ENCODE assay signal across 9 mouse cellular contexts in genomic region chr2:155764679-155765418, GRCm38 (mm10). TPM values are rescaled to one million over a fixed set of nuclear protein-coding genes. Genes with fewer than 3 reads are reported as not detected.
DNase-seq lines count a peak whose midpoint lies in the region; ATAC-seq and TF ChIP-seq lines count a peak whose summit lies in the region.
"Had no signal": no experiment of that assay in that cellular context is flagged by ENCODE, and none has a peak within 500 bp of the region (broad histone marks: within the 10 kb centered on the region; RNA-seq: fewer than 3 reads in every experiment).

No protein-coding gene starts in this region.

- no peak overlapping the region for H3K4me3 ChIP-seq in liver, postnatal 0 days (ENCODE audit: low read depth, low read length)

- H3K27ac ChIP-seq in liver, postnatal 0 days (ENCODE audit: low read depth), result no peak overlapping the region

- H3K9me3 ChIP-seq in liver, postnatal 0 days (ENCODE audit: low read length), result no peaks in the 10 kb centered on the region

- peak; percentile 75 for ATAC-seq in CD4-positive, CD25-positive, alpha-beta regulatory T cell, adult 4 months
- peak; percentile 76; the same call in 1 of the 2 replicates for ATAC-seq in granulocyte monocyte progenitor cell, adult 5-6 weeks (replicated peaks; ENCODE audit: poor library complexity, severe bottlenecking)
- 0 out of 2 replicates have a peak, but pooled peaks have one; percentile 38 for ATAC-seq in liver, postnatal 0 days
- peak; percentile 60; the same call in 1 of the 2 replicates for ATAC-seq in neutrophil, adult 5-6 weeks (ENCODE audit: extremely low read depth, insufficient number of reproducible peaks, low FRiP score, poor library complexity, severe bottlenecking)

- WGBS in liver, postnatal 0 days (ENCODE audit: insufficient replicate concordance), result 52% methylated on average over 13 of the region's 13 CpGs

- no peaks in the 10 kb centered on the region for H3K4me1 ChIP-seq in liver, postnatal 0 days (ENCODE audit: insufficient read depth)

- no peak overlapping the region for H3K4me2 ChIP-seq in liver, postnatal 0 days (ENCODE audit: low read depth, low read length)

- DNase-seq in adipocyte (ENCODE audit: low spot score), result peak; percentile 84
- peak; percentile 90 for DNase-seq in embryo, embryonic 10.5 days (ENCODE audit: low spot score)
- DNase-seq in kidney, adult 9 months, result peak; percentile 64
- peak; percentile 77 for DNase-seq in liver, postnatal 0 days
- DNase-seq in yolk sac, embryonic 10.5 days (ENCODE audit: low spot score), result peak; percentile 45

- no peak overlapping the region for H3K9ac ChIP-seq in liver, postnatal 0 days (replicated peaks)

- TF ChIP-seq CTCF in liver, postnatal 0 days (IDR thresholded peaks at IDR 0.05; ENCODE audit: low read depth), result peak; percentile 81

- TF ChIP-seq EP300 in liver, postnatal 0 days (IDR thresholded peaks at IDR 0.05; ENCODE audit: low read depth), result no peak

- no peaks in the 10 kb centered on the region for H3K27me3 ChIP-seq in liver, postnatal 0 days (ENCODE audit: insufficient read depth, low read length)

- H3K36me3 ChIP-seq in liver, postnatal 0 days (replicated peaks; ENCODE audit: insufficient read depth, low read length), result no peaks in the 10 kb centered on the region

RNA-seq across cellular contexts. Expression of gene Mmp24, which starts 10.3 kb away (rescaled TPM):
- not detected for polyA plus RNA-seq in CD4-positive, CD25-positive, alpha-beta regulatory T cell, adult 4 months (2017; shearing (Covaris generic))
- total RNA-seq in granulocyte monocyte progenitor cell, adult 5-6 weeks (2014; fragmentation: Nextera tagmentation), result not detected in 2 replicates
- not detected in 2 replicates for total RNA-seq in granulocyte monocyte progenitor cell, adult 5-6 weeks (2017)
- not detected in 2 replicates for polyA plus RNA-seq in liver, postnatal 0 days (2015; fragmentation: Nextera tagmentation; extraction: Ambion mirVana)
- total RNA-seq in neutrophil, adult 5-6 weeks (2017), result not detected in 2 replicates

RNA-seq across cellular contexts. Expression of gene Procr, which starts 13.9 kb away (rescaled TPM):
- not detected for polyA plus RNA-seq in CD4-positive, CD25-positive, alpha-beta regulatory T cell, adult 4 months (2017; shearing (Covaris generic))
- total RNA-seq in granulocyte monocyte progenitor cell, adult 5-6 weeks (2014; fragmentation: Nextera tagmentation), result 0.88 and 3.3 TPM in 2 replicates
- total RNA-seq in granulocyte monocyte progenitor cell, adult 5-6 weeks (2017), result 1.1 and 1.6 TPM in 2 replicates
- polyA plus RNA-seq in liver, postnatal 0 days (2015; fragmentation: Nextera tagmentation; extraction: Ambion mirVana), result 1.1 and 1.7 TPM in 2 replicates
- total RNA-seq in neutrophil, adult 5-6 weeks (2017), result not detected in 2 replicates

RNA-seq across cellular contexts. Expression of gene Gm17581, which starts 29.2 kb away (rescaled TPM):
- polyA plus RNA-seq in CD4-positive, CD25-positive, alpha-beta regulatory T cell, adult 4 months (2017; shearing (Covaris generic)), result not detected
- not detected in 2 replicates for total RNA-seq in granulocyte monocyte progenitor cell, adult 5-6 weeks (2014; fragmentation: Nextera tagmentation)
- total RNA-seq in granulocyte monocyte progenitor cell, adult 5-6 weeks (2017), result not detected in 2 replicates
- not detected in 2 replicates for polyA plus RNA-seq in liver, postnatal 0 days (2015; fragmentation: Nextera tagmentation; extraction: Ambion mirVana)
- total RNA-seq in neutrophil, adult 5-6 weeks (2017), result not detected in 2 replicates
- total RNA-seq: layer of hippocampus, postnatal 36 days had no signal

RNA-seq across cellular contexts. Expression of gene Edem2, which starts 35.6 kb away (rescaled TPM):
- 10 to 100 TPM; 44.7 to 59.3 TPM for polyA plus RNA-seq in CD4-positive, CD25-positive, alpha-beta regulatory T cell, adult 4 months (2017; shearing (Covaris generic))
- total RNA-seq in granulocyte monocyte progenitor cell, adult 5-6 weeks (2014; fragmentation: Nextera tagmentation), result 74.9 and 81.9 TPM in 2 replicates
- total RNA-seq in granulocyte monocyte progenitor cell, adult 5-6 weeks (2017), result 71.6 and 73.7 TPM in 2 replicates
- polyA plus RNA-seq in liver, postnatal 0 days (2015; fragmentation: Nextera tagmentation; extraction: Ambion mirVana), result 28.4 and 30.2 TPM in 2 replicates
- total RNA-seq in neutrophil, adult 5-6 weeks (2017), result 32.8 and 38.7 TPM in 2 replicates

RNA-seq across cellular contexts. Expression of gene BC029722, which starts 54.4 kb away (rescaled TPM):
- 10 to 100 TPM; 12.8 to 16.5 TPM for polyA plus RNA-seq in CD4-positive, CD25-positive, alpha-beta regulatory T cell, adult 4 months (2017; shearing (Covaris generic))
- 16.6 and 25.7 TPM in 2 replicates for total RNA-seq in granulocyte monocyte progenitor cell, adult 5-6 weeks (2014; fragmentation: Nextera tagmentation)
- 10.1 and 11.5 TPM in 2 replicates for total RNA-seq in granulocyte monocyte progenitor cell, adult 5-6 weeks (2017)
- 6.6 and 7.5 TPM in 2 replicates for polyA plus RNA-seq in liver, postnatal 0 days (2015; fragmentation: Nextera tagmentation; extraction: Ambion mirVana)
- 12.4 and 12.7 TPM in 2 replicates for total RNA-seq in neutrophil, adult 5-6 weeks (2017)
